Mouse (Mus musculus): ENCODE measurements around the gene Macrod2.

DNA sequence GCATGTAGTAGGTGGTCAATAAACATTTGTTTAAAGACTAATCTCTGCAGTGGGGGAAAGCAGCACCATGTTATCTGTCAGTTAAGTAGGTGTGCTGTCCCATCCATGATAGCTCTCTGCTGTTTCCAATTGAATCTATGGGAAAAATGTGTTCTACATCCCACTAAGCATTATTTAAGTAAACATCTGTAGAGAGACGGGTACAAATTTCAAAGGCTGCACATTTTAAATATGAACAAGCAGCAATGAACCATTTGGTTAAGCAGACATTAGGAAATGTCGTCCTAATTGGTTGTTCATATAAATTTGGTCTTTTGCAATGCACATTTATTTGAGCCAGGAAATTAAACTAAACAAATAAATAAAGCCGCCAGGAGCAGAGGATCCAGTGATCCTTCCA, 1277.7 kb downstream of the Macrod2 start:
- TF ChIP-seq EP300 (IDR thresholded peaks at IDR 0.05; ENCODE audit: low read depth) (no peak), CTCF (IDR thresholded peaks at IDR 0.05; ENCODE audit: low read depth) (no peak)
